Mouse (Mus musculus) small intestine, adult 2 months (tissue): ENCODE data around the gene Gm20547.

ENCODE experiments used
- CTCF ChIP-seq: fragments of 200-500 bp; IDR thresholded peaks from 2 replicates; pipeline ENCODE4 v1.5.1; 2012; ENCODE audit warnings: low read depth, mild to moderate bottlenecking, control low read depth, inconsistent platforms, low read length, moderate library complexity, mixed read lengths; ENCODE audit not compliant: insufficient replicate concordance, insufficient read length; ENCODE audit errors: extremely low read depth
- POLR2A ChIP-seq: fragments of 200-500 bp; IDR thresholded peaks from 2 replicates; pipeline ENCODE4 v1.6.1; 2012; ENCODE audit warnings: low read depth, mild to moderate bottlenecking, control low read depth, inconsistent platforms, low read length, moderate library complexity

DNA sequence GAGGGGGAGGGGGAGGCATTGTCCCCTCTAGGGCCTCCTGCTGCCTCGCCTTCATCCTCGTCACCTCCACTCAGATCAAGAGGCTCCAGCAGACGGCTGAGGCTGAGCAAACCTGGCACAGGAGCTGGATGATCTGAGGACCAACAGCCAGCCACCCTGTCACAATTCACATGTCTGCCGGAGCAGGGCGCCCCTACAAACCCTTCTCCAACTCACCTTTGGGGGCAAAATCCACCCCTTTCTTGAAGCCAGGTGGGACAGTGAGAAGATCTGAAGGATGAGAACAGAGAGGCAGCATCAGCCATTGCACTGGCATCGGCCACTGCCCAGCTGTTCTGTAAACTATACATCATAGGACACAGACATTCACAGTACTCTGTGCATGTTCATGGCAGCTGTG lies 34.6 kb downstream of the Gm20547 start:
- TF ChIP-seq CTCF (no peak), POLR2A (no peak)
